Comparison of ENCODE assay signal across 12 mouse cellular contexts in the genomic region with DNA sequence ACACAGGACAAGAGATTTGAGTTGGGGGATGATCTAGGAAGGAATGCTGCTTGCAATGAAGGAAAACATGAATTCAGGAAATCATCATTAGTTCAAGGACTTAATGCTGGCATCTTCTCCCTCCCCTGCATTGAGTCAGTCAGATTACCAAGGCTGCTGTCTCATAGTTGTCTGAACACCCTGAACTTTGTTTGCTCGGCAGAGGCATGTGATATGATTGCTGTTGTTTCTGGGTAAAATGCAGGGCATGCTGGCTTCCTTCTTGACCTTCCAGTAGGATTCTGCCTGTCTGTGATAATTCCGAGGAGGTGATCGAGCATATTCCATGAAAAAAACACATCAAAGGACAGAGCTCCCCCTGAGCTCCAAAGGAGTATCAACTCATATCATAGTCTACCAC.
DNase-seq lines count a peak whose midpoint lies in the region.
"Had no signal": no experiment of that assay in that cellular context is flagged by ENCODE, and none has a peak within 500 bp of the region (broad histone marks: within the 10 kb centered on the region; RNA-seq: fewer than 3 reads in every experiment).

No protein-coding gene starts in this region.

- peak; percentile 50 for DNase-seq in heart, adult 11 months
- DNase-seq in heart, adult 18-20 months = no peak
- DNase-seq in adrenal gland, adult 8-10 months = peak; percentile 40
- DNase-seq in adrenal gland, postnatal 14 days = peak; percentile 36
- DNase-seq in kidney, adult 8-10 months = no peak
- DNase-seq in embryo, embryonic 10.5 days (ENCODE audit: low spot score) = no peak
- DNase-seq: cerebellum, adult 11 months; cerebellum, adult 8-10 months; cerebellum, postnatal 10 days; cerebellum, postnatal 36 days; gastrocnemius, postnatal 25 days; kidney, adult 2 months had no signal

Comparison
In these comparisons a context has a peak if more than half of its experiments do, and no peak if none do; other contexts are left out.
1. DNase-seq: peak in heart, adult 11 months (single experiment), adrenal gland, adult 8-10 months (single experiment) and adrenal gland, postnatal 14 days (single experiment); none in heart, adult 18-20 months (0 of 2), kidney, adult 8-10 months (0 of 2) and embryo, embryonic 10.5 days (single experiment).